Mouse (Mus musculus) limb, embryonic 11.5 days (tissue): ENCODE data around the gene Relb. TPM values are rescaled to one million over a fixed set of nuclear protein-coding genes. Genes with fewer than 3 reads are reported as not detected.

Source experiments
- ATAC-seq: fragments of 200-750 bp; cut with Nextera tagmentation; 2 replicates; pipeline ENCODE4 v1.8.0; 2017; ENCODE audit warnings: low read depth; ENCODE audit not compliant: insufficient number of reproducible peaks, low FRiP score, low TSS enrichment
- DNase-seq: peaks from one replicate; pipeline ENCODE4 v3.0.0-alpha.2; 2015; ENCODE audit warnings: low spot score
- H3K27ac ChIP-seq: fragments of 300-500 bp; sonication (generic); replicated peaks from 2 replicates; pipeline ENCODE4 v1.5.1; 2014; ENCODE audit warnings: low read depth, mild to moderate bottlenecking, low read length
- H3K27me3 ChIP-seq: fragments of 300-500 bp; sonication (generic); 2 replicates; pipeline ENCODE4 v1.6.1; 2014; ENCODE audit warnings: mild to moderate bottlenecking, low read length, mixed read lengths; ENCODE audit not compliant: control insufficient read depth, insufficient read depth
- H3K36me3 ChIP-seq: fragments of 300-500 bp; sonication (generic); 2 replicates; pipeline ENCODE4 v1.6.1; 2014; ENCODE audit warnings: mild to moderate bottlenecking, low read length, moderate library complexity, mixed read lengths; ENCODE audit not compliant: control insufficient read depth, insufficient read depth
- H3K4me1 ChIP-seq: fragments of 300-500 bp; sonication (generic); 2 replicates; pipeline ENCODE4 v1.6.1; 2014; ENCODE audit warnings: low read length, mixed read lengths; ENCODE audit not compliant: control insufficient read depth, insufficient read depth
- H3K4me2 ChIP-seq: fragments of 300-500 bp; sonication (generic); 2 replicates; pipeline ENCODE4 v1.6.1; 2014; ENCODE audit warnings: low read depth, mild to moderate bottlenecking, moderate library complexity; ENCODE audit not compliant: severe bottlenecking
- H3K4me3 ChIP-seq: fragments of 300-500 bp; sonication (generic); 2 replicates; pipeline ENCODE4 v1.5.1; 2014; ENCODE audit warnings: low read depth, low read length
- H3K9ac ChIP-seq: fragments of 300-500 bp; sonication (generic); 2 replicates; pipeline ENCODE4 v1.6.1; 2014; ENCODE audit warnings: mild to moderate bottlenecking, low read length
- H3K9me3 ChIP-seq: fragments of 300-500 bp; sonication (generic); 2 replicates; pipeline ENCODE4 v1.6.1; 2016; ENCODE audit warnings: low read length; ENCODE audit not compliant: control insufficient read depth
- WGBS: fragments of 180-500 bp; shearing (Covaris S2); extraction: QIAGEN DNeasy Blood & Tissue Kit; methylation state at CpG from one replicate; pipeline ENCODE4 v1.1.7; 2014; 5-methylcytosine and 5-hydroxymethylcytosine counted together
- polyA plus RNA-seq: library from polyadenylated mRNA; unstranded; fragments of >200 nt; fragmentation: Nextera tagmentation; extraction: Ambion mirVana; gene quantifications from 2 replicates; pipeline ENCODE4 v1.2.1, GENCODE M21; 2014

The Relb gene
- 4.7 and 5.3 TPM in 2 replicates for polyA plus RNA-seq

- no peaks in the 10 kb centered on the region for H3K9me3 ChIP-seq
- no peak; the same call in none of the 2 replicates for ATAC-seq
- H3K4me3 ChIP-seq = peak within 1 kb of the TSS; percentile 61
- peak within 1 kb of the TSS; percentile 90 for H3K4me2 ChIP-seq
- peak; percentile 92 for DNase-seq
- peak within 1 kb of the TSS; percentile 59; the same call in 1 of the 2 replicates for H3K27ac ChIP-seq
- no peaks in the 10 kb centered on the region for H3K27me3 ChIP-seq
- under 1% methylated on average over 27 of the region's 41 CpGs for WGBS
- peaks cover 9% of the 10 kb centered on the region; the same call in 1 of the 2 replicates for H3K36me3 ChIP-seq
- H3K4me1 ChIP-seq = 0 out of 2 replicates have a peak, but pooled peaks cover 2% of the 10 kb centered on the region
- H3K9ac ChIP-seq = peak within 1 kb of the TSS; percentile 35
These were observed at the start of gene Relb for GRCm38 (mm10) chr7:19629361-19629734. Relb (minus strand) TSS chr7:19629438.

GRCm38 (mm10) chr7:19678901-19679300, 49.7 kb upstream of the Relb start:
- no peak overlapping the region for H3K4me2 ChIP-seq
- H3K4me3 ChIP-seq = no peak overlapping the region
- 84% methylated on average over 3 of the region's 3 CpGs for WGBS
- H3K9ac ChIP-seq = no peak overlapping the region
- H3K36me3 ChIP-seq = no peaks in the 10 kb centered on the region
- H3K4me1 ChIP-seq = no peaks in the 10 kb centered on the region
- H3K27me3 ChIP-seq = no peaks in the 10 kb centered on the region
- ATAC-seq (no peak), DNase-seq (no peak)
- H3K27ac ChIP-seq = no peak overlapping the region
- no peaks in the 10 kb centered on the region for H3K9me3 ChIP-seq

- WGBS = 76% methylated on average over 8 of the region's 8 CpGs
- H3K9me3 ChIP-seq = no peaks in the 10 kb centered on the region
- DNase-seq = no peak
- H3K36me3 ChIP-seq = no peaks in the 10 kb centered on the region
- H3K27ac ChIP-seq = no peak within 1 kb of the TSS
- H3K4me2 ChIP-seq = no peak within 1 kb of the TSS
- ATAC-seq = no peak
- no peak within 1 kb of the TSS for H3K4me3 ChIP-seq
- H3K9ac ChIP-seq = no peak within 1 kb of the TSS
- H3K27me3 ChIP-seq = no peaks in the 10 kb centered on the region
- H3K4me1 ChIP-seq = no peaks in the 10 kb centered on the region
These were observed 48.6 kb upstream of the Relb start, which contains the start of gene Apoc2 for GRCm38 (mm10) chr7:19677872-19678271. Apoc2 (minus strand) TSS chr7:19677941.

- Histone ChIP-seq H3K4me1 (no peaks in the 10 kb centered on the region), H3K9ac (no peak overlapping the region), H3K4me2 (no peak overlapping the region), H3K36me3 (no peaks in the 10 kb centered on the region), H3K27ac (no peak overlapping the region), H3K27me3 (no peaks in the 10 kb centered on the region), H3K4me3 (no peak overlapping the region), H3K9me3 (no peaks in the 10 kb centered on the region)
- WGBS = 75% methylated on average over 1 of the region's 1 CpGs
- DNase-seq (no peak), ATAC-seq (no peak)
These were observed 47.4 kb upstream of the Relb start for GRCm38 (mm10) chr7:19676662-19677061.

GRCm38 (mm10) chr7:19675824-19676223, 46.6 kb upstream of the Relb start:
- H3K27ac ChIP-seq = no peak overlapping the region
- H3K9ac ChIP-seq = no peak overlapping the region
- DNase-seq (no peak), ATAC-seq (no peak)
- no peaks in the 10 kb centered on the region for H3K36me3 ChIP-seq
- no peaks in the 10 kb centered on the region for H3K4me1 ChIP-seq
- 82% methylated on average over 10 of the region's 10 CpGs for WGBS
- H3K4me3 ChIP-seq = no peak overlapping the region
- no peaks in the 10 kb centered on the region for H3K9me3 ChIP-seq
- H3K27me3 ChIP-seq = no peaks in the 10 kb centered on the region
- H3K4me2 ChIP-seq = no peak overlapping the region

GRCm38 (mm10) chr7:19673083-19673699, 44.0 kb upstream of the Relb start:
- DNase-seq (no peak), ATAC-seq (no peak)
- Histone ChIP-seq H3K9me3 (no peaks in the 10 kb centered on the region), H3K27me3 (no peaks in the 10 kb centered on the region), H3K4me1 (no peaks in the 10 kb centered on the region), H3K27ac (no peak overlapping the region), H3K9ac (no peak overlapping the region), H3K36me3 (no peaks in the 10 kb centered on the region), H3K4me2 (no peak overlapping the region), H3K4me3 (no peak overlapping the region)
- 68% methylated on average over 14 of the region's 14 CpGs for WGBS

GRCm38 (mm10) chr7:19671511-19671910, 42.3 kb upstream of the Relb start:
- no peak overlapping the region for H3K4me2 ChIP-seq
- H3K27ac ChIP-seq = no peak overlapping the region
- DNase-seq (no peak), ATAC-seq (no peak)
- H3K27me3 ChIP-seq = no peaks in the 10 kb centered on the region
- H3K9me3 ChIP-seq = no peaks in the 10 kb centered on the region
- H3K9ac ChIP-seq = no peak overlapping the region
- WGBS = 72% methylated on average over 10 of the region's 10 CpGs
- no peak overlapping the region for H3K4me3 ChIP-seq
- H3K36me3 ChIP-seq = no peaks in the 10 kb centered on the region
- no peaks in the 10 kb centered on the region for H3K4me1 ChIP-seq

GRCm38 (mm10) chr7:19668947-19669721, 39.9 kb upstream of the Relb start:
- Histone ChIP-seq H3K27ac (no peak overlapping the region), H3K4me3 (no peak overlapping the region), H3K9ac (no peak overlapping the region), H3K9me3 (no peaks in the 10 kb centered on the region), H3K4me1 (0 out of 2 replicates have a peak, but pooled peaks cover under 1% of the 10 kb centered on the region), H3K4me2 (peak overlapping the region; percentile 25), H3K36me3 (no peaks in the 10 kb centered on the region), H3K27me3 (no peaks in the 10 kb centered on the region)
- DNase-seq (peak; percentile 92), ATAC-seq (peak; percentile 57)
- WGBS = 10% methylated on average over 10 of the region's 10 CpGs
